Mouse (Mus musculus): ENCODE results near the gene Spata21. TPM values are rescaled to one million over a fixed set of nuclear protein-coding genes. Genes with fewer than 3 reads are reported as not detected.
A peak's percentile ranks its signal among the peaks of the same experiment; 100 is the strongest.
"Not testable (repeated sequence)": the region's sequence is repeated elsewhere in the genome, so short reads cannot be mapped to it uniquely, and the experiment has no call there.

The Spata21 gene
- polyA plus RNA-seq, 1 experiment from 2014 or later: not detected

- H3K27me3 ChIP-seq (replicated peaks; ENCODE audit: control insufficient read depth, insufficient read depth, low read length); ATAC-seq (replicated peaks; ENCODE audit: low FRiP score); H3K9ac ChIP-seq (ENCODE audit: low read depth, low read length); H3K36me3 ChIP-seq (ENCODE audit: control insufficient read depth, insufficient read depth, low read length); DNase-seq (ENCODE audit: low spot score); H3K27ac ChIP-seq (ENCODE audit: low read depth, low read length); H3K9me3 ChIP-seq (ENCODE audit: control insufficient read depth, low read length): not testable (repeated sequence)
- WGBS: 64% methylated on average over 2 of the region's 3 CpGs
- H3K4me1 ChIP-seq (replicated peaks; ENCODE audit: control insufficient read depth, insufficient read depth, low read length): peaks cover 37% of the 10 kb centered on the region
- H3K4me3 ChIP-seq (ENCODE audit: low read depth, low read length): peak overlapping the region; percentile 81
- H3K4me2 ChIP-seq: peak overlapping the region; percentile 78
Observed at GRCm38 (mm10) chr4:141137740-141138139, 49.6 kb downstream of the Spata21 start.

GRCm38 (mm10) chr4:141138425-141139115 lies 50.4 kb downstream of the Spata21 start:
- peak; percentile 33 for ATAC-seq (replicated peaks; ENCODE audit: low FRiP score)

GRCm38 (mm10) chr4:141139116-141139970 lies 51.2 kb downstream of the Spata21 start, which contains the start of gene Szrd1:
Gene Szrd1 (minus strand): TSS chr4:141139775.
- peak within 1 kb of the TSS; percentile 78 for H3K4me2 ChIP-seq
- H3K27ac ChIP-seq (ENCODE audit: low read depth, low read length): peak within 1 kb of the TSS; percentile 54
- H3K9ac ChIP-seq (ENCODE audit: low read depth, low read length): peak within 1 kb of the TSS; percentile 88
- peak; percentile 99 for DNase-seq (ENCODE audit: low spot score)
- ATAC-seq (replicated peaks; ENCODE audit: low FRiP score): peak; percentile 96
- H3K4me3 ChIP-seq (ENCODE audit: low read depth, low read length): peak within 1 kb of the TSS; percentile 81
- WGBS: under 1% methylated on average over 56 of the region's 63 CpGs
- 0 out of 2 replicates have a peak, but pooled peaks cover 7% of the 10 kb centered on the region for H3K36me3 ChIP-seq (ENCODE audit: control insufficient read depth, insufficient read depth, low read length)
- H3K9me3 ChIP-seq (ENCODE audit: control insufficient read depth, low read length): no peaks in the 10 kb centered on the region
- H3K4me1 ChIP-seq (replicated peaks; ENCODE audit: control insufficient read depth, insufficient read depth, low read length): peaks cover 32% of the 10 kb centered on the region
- H3K27me3 ChIP-seq (replicated peaks; ENCODE audit: control insufficient read depth, insufficient read depth, low read length): no peaks in the 10 kb centered on the region

More at GRCm38 (mm10) chr4:141138425-141139115, 50.4 kb downstream of the Spata21 start:
- Histone ChIP-seq H3K9ac (ENCODE audit: low read depth, low read length) (peak overlapping the region; percentile 88), H3K4me3 (ENCODE audit: low read depth, low read length) (peak overlapping the region; percentile 81), H3K27me3 (replicated peaks; ENCODE audit: control insufficient read depth, insufficient read depth, low read length) (no peaks in the 10 kb centered on the region), H3K4me2 (peak overlapping the region; percentile 78), H3K27ac (ENCODE audit: low read depth, low read length) (peak overlapping the region; percentile 54), H3K9me3 (ENCODE audit: control insufficient read depth, low read length) (no peaks in the 10 kb centered on the region), H3K4me1 (replicated peaks; ENCODE audit: control insufficient read depth, insufficient read depth, low read length) (peaks cover 36% of the 10 kb centered on the region), H3K36me3 (ENCODE audit: control insufficient read depth, insufficient read depth, low read length) (0 out of 2 replicates have a peak, but pooled peaks cover 8% of the 10 kb centered on the region)
- 1% methylated on average over 29 of the region's 29 CpGs for WGBS
- peak; percentile 49 for DNase-seq (ENCODE audit: low spot score)

GRCm38 (mm10) chr4:141140354-141140753 lies 52.2 kb downstream of the Spata21 start:
- H3K4me1 ChIP-seq (replicated peaks; ENCODE audit: control insufficient read depth, insufficient read depth, low read length): peaks cover 22% of the 10 kb centered on the region
- H3K36me3 ChIP-seq (ENCODE audit: control insufficient read depth, insufficient read depth, low read length); H3K27me3 ChIP-seq (replicated peaks; ENCODE audit: control insufficient read depth, insufficient read depth, low read length); H3K9me3 ChIP-seq (ENCODE audit: control insufficient read depth, low read length); H3K4me2 ChIP-seq; H3K9ac ChIP-seq (ENCODE audit: low read depth, low read length); H3K4me3 ChIP-seq (ENCODE audit: low read depth, low read length); DNase-seq (ENCODE audit: low spot score); ATAC-seq (replicated peaks; ENCODE audit: low FRiP score); H3K27ac ChIP-seq (ENCODE audit: low read depth, low read length): not testable (repeated sequence)
- WGBS: 90% methylated on average over 9 of the region's 9 CpGs

- WGBS: 92% methylated on average over 6 of the region's 6 CpGs
- Histone ChIP-seq H3K9ac (ENCODE audit: low read depth, low read length) (no peak overlapping the region), H3K9me3 (ENCODE audit: control insufficient read depth, low read length) (no peaks in the 10 kb centered on the region), H3K36me3 (ENCODE audit: control insufficient read depth, insufficient read depth, low read length) (0 out of 2 replicates have a peak, but pooled peaks cover 4% of the 10 kb centered on the region), H3K4me3 (ENCODE audit: low read depth, low read length) (no peak overlapping the region), H3K27ac (ENCODE audit: low read depth, low read length) (no peak overlapping the region), H3K4me1 (replicated peaks; ENCODE audit: control insufficient read depth, insufficient read depth, low read length) (peaks cover 19% of the 10 kb centered on the region), H3K4me2 (no peak overlapping the region), H3K27me3 (replicated peaks; ENCODE audit: control insufficient read depth, insufficient read depth, low read length) (no peaks in the 10 kb centered on the region)
- ATAC-seq (replicated peaks; ENCODE audit: low FRiP score) (no peak), DNase-seq (ENCODE audit: low spot score) (no peak)
Observed at GRCm38 (mm10) chr4:141140967-141141366, 52.8 kb downstream of the Spata21 start.

DNA sequence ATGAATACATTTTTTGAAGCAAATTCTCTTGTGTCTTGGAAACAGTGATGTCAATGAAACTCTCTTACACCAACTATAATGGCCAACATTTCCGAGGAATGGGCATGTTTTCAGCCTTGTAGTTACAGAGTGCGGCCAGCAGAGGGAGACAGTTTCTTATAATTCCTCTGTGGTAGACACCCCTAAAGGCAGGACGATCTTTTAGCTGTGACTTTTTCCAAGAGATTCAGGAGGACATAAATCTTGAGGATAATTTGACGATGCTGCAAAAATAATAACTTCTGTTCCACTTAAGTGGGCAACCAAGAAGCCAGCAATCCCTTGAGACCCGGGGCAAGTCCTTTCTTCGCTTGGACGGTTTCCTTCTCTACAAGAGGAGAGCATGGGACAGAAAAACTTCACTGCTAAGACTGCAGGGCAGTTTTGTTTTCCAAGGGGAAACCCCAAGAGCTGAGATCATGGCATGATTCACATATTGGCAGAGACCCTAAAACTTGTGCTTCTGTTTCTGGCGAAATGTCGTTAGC lies 54.2 kb downstream of the Spata21 start:
- no peak overlapping the region for H3K9ac ChIP-seq (ENCODE audit: low read depth, low read length)

GRCm38 (mm10) chr4:141145124-141145523 lies 57.0 kb downstream of the Spata21 start:
- H3K36me3 ChIP-seq (ENCODE audit: control insufficient read depth, insufficient read depth, low read length); H3K4me2 ChIP-seq; H3K4me3 ChIP-seq (ENCODE audit: low read depth, low read length); DNase-seq (ENCODE audit: low spot score); H3K27me3 ChIP-seq (replicated peaks; ENCODE audit: control insufficient read depth, insufficient read depth, low read length); ATAC-seq (replicated peaks; ENCODE audit: low FRiP score); H3K9me3 ChIP-seq (ENCODE audit: control insufficient read depth, low read length); H3K9ac ChIP-seq (ENCODE audit: low read depth, low read length); H3K27ac ChIP-seq (ENCODE audit: low read depth, low read length): not testable (repeated sequence)
- peaks cover 23% of the 10 kb centered on the region for H3K4me1 ChIP-seq (replicated peaks; ENCODE audit: control insufficient read depth, insufficient read depth, low read length)
- 72% methylated on average over 9 of the region's 16 CpGs for WGBS

More for the DNA sequence above, 54.2 kb downstream of the Spata21 start:
- H3K4me3 ChIP-seq (ENCODE audit: low read depth, low read length): no peak overlapping the region
- peaks cover 16% of the 10 kb centered on the region for H3K4me1 ChIP-seq (replicated peaks; ENCODE audit: control insufficient read depth, insufficient read depth, low read length)
- no peaks in the 10 kb centered on the region for H3K36me3 ChIP-seq (ENCODE audit: control insufficient read depth, insufficient read depth, low read length)
- no peaks in the 10 kb centered on the region for H3K9me3 ChIP-seq (ENCODE audit: control insufficient read depth, low read length)
- H3K4me2 ChIP-seq: peak overlapping the region; percentile 44
- H3K27ac ChIP-seq (ENCODE audit: low read depth, low read length): no peak overlapping the region
- 30% methylated on average over 9 of the region's 9 CpGs for WGBS
- ATAC-seq (replicated peaks; ENCODE audit: low FRiP score) (no peak), DNase-seq (ENCODE audit: low spot score) (peak; percentile 66)
- H3K27me3 ChIP-seq (replicated peaks; ENCODE audit: control insufficient read depth, insufficient read depth, low read length): no peaks in the 10 kb centered on the region

- H3K9ac ChIP-seq (ENCODE audit: low read depth, low read length): no peak overlapping the region
- H3K4me1 ChIP-seq (replicated peaks; ENCODE audit: control insufficient read depth, insufficient read depth, low read length): peaks cover 23% of the 10 kb centered on the region
- 89% methylated on average over 6 of the region's 6 CpGs for WGBS
- no peaks in the 10 kb centered on the region for H3K36me3 ChIP-seq (ENCODE audit: control insufficient read depth, insufficient read depth, low read length)
- no peaks in the 10 kb centered on the region for H3K27me3 ChIP-seq (replicated peaks; ENCODE audit: control insufficient read depth, insufficient read depth, low read length)
- DNase-seq (ENCODE audit: low spot score) (no peak), ATAC-seq (replicated peaks; ENCODE audit: low FRiP score) (no peak)
- peak overlapping the region; percentile 93 for H3K4me2 ChIP-seq
- H3K4me3 ChIP-seq (ENCODE audit: low read depth, low read length): no peak overlapping the region
- no peak overlapping the region; the same call in 1 of the 2 replicates for H3K27ac ChIP-seq (ENCODE audit: low read depth, low read length)
- no peaks in the 10 kb centered on the region for H3K9me3 ChIP-seq (ENCODE audit: control insufficient read depth, low read length)
Observed at GRCm38 (mm10) chr4:141146491-141147033, 58.4 kb downstream of the Spata21 start.
